Mouse (Mus musculus) spleen, postnatal 4 days (tissue): ENCODE measurements around the gene Camk1d.

Source experiments
- DNase-seq, 2 experiments: peaks; one replicate each; pipeline ENCODE4 v3.0.0; 2022; ENCODE audit warnings: low spot score in 2 of 2

Gene Camk1d

GRCm38 (mm10) chr2:5663499-5663898 is 50.8 kb downstream of the Camk1d start:
- DNase-seq = no peak

- no peak for DNase-seq
Measured at GRCm38 (mm10) chr2:5661946-5662345, 52.4 kb downstream of the Camk1d start.

- DNase-seq = no peak
Measured at GRCm38 (mm10) chr2:5658000-5658399, 56.3 kb downstream of the Camk1d start.

GRCm38 (mm10) chr2:5656326-5656725 is 58.0 kb downstream of the Camk1d start:
- DNase-seq = no peak

GRCm38 (mm10) chr2:5652071-5652470 is 62.2 kb downstream of the Camk1d start:
- no peak for DNase-seq

- DNase-seq = no peak
Measured at GRCm38 (mm10) chr2:5651285-5651870, 62.9 kb downstream of the Camk1d start.

- DNase-seq = no peak
Measured at GRCm38 (mm10) chr2:5649226-5649625, 65.1 kb downstream of the Camk1d start.

GRCm38 (mm10) chr2:5648764-5649163 is 65.6 kb downstream of the Camk1d start:
- DNase-seq = no peak

- DNase-seq = no peak
Measured at GRCm38 (mm10) chr2:5646322-5646721, 68.0 kb downstream of the Camk1d start.

GRCm38 (mm10) chr2:5645584-5645983 is 68.7 kb downstream of the Camk1d start:
- DNase-seq = no peak

- DNase-seq = no peak
Measured at GRCm38 (mm10) chr2:5643937-5644336, 70.4 kb downstream of the Camk1d start.

GRCm38 (mm10) chr2:5643226-5643625 is 71.1 kb downstream of the Camk1d start:
- DNase-seq = no peak

- no peak for DNase-seq
Measured at GRCm38 (mm10) chr2:5642624-5643023, 71.7 kb downstream of the Camk1d start.

- no peak for DNase-seq
Measured at GRCm38 (mm10) chr2:5641678-5642077, 72.6 kb downstream of the Camk1d start.

- no peak for DNase-seq
Measured at GRCm38 (mm10) chr2:5640586-5640985, 73.7 kb downstream of the Camk1d start.

- DNase-seq = no peak
Measured at GRCm38 (mm10) chr2:5636801-5637742, 77.2 kb downstream of the Camk1d start.

- DNase-seq = no peak
Measured at GRCm38 (mm10) chr2:5632355-5632684, 82.0 kb downstream of the Camk1d start.

- DNase-seq = no peak
Measured at GRCm38 (mm10) chr2:5631676-5632354, 82.5 kb downstream of the Camk1d start.

GRCm38 (mm10) chr2:5630710-5631109 is 83.6 kb downstream of the Camk1d start:
- DNase-seq = no peak

- no peak for DNase-seq
Measured at GRCm38 (mm10) chr2:5624379-5624778, 89.9 kb downstream of the Camk1d start.

- no peak for DNase-seq
Measured at GRCm38 (mm10) chr2:5618361-5618896, 95.9 kb downstream of the Camk1d start.

GRCm38 (mm10) chr2:5614896-5615295 is 99.4 kb downstream of the Camk1d start:
- DNase-seq = no peak
